Mouse (Mus musculus) kidney, embryonic 16.5 days (tissue): Measurements from ENCODE around the gene Il2rb. TPM values are rescaled to one million over a fixed set of nuclear protein-coding genes. Genes with fewer than 3 reads are reported as not detected.

Experiments used
- ATAC-seq: fragments of 200-750 bp; cut with Nextera tagmentation; 2 replicates; pipeline ENCODE4 v1.8.0; 2017; ENCODE audit warnings: moderate TSS enrichment; ENCODE audit not compliant: low FRiP score, low TSS enrichment
- H3K27ac ChIP-seq: fragments of 300-500 bp; sonication (generic); 2 replicates; pipeline ENCODE4 v1.5.1; 2014; ENCODE audit warnings: low read length
- H3K27me3 ChIP-seq: fragments of 300-500 bp; sonication (generic); 2 replicates; pipeline ENCODE4 v1.6.1; 2014; ENCODE audit warnings: low read length, control low read depth, mixed read lengths; ENCODE audit not compliant: insufficient read depth
- H3K36me3 ChIP-seq: fragments of 300-500 bp; sonication (generic); 2 replicates; pipeline ENCODE4 v1.6.1; 2014; ENCODE audit warnings: low read length, control low read depth, mixed read lengths; ENCODE audit not compliant: insufficient read depth
- H3K4me1 ChIP-seq: fragments of 300-500 bp; sonication (generic); 2 replicates; pipeline ENCODE4 v1.6.1; 2014; ENCODE audit warnings: low read length, control low read depth, mixed read lengths; ENCODE audit not compliant: insufficient read depth
- H3K4me2 ChIP-seq: fragments of 300-500 bp; sonication (generic); replicated peaks from 2 replicates; pipeline ENCODE4 v1.6.1; 2014; ENCODE audit warnings: low read depth, low read length
- H3K4me3 ChIP-seq: fragments of 300-500 bp; sonication (generic); 2 replicates; pipeline ENCODE4 v1.5.1; 2014; ENCODE audit warnings: mild to moderate bottlenecking, low read length
- H3K9ac ChIP-seq: fragments of 300-500 bp; sonication (generic); replicated peaks from 2 replicates; pipeline ENCODE4 v1.6.1; 2014; ENCODE audit warnings: low read length
- H3K9me3 ChIP-seq: fragments of 300-500 bp; sonication (generic); 2 replicates; pipeline ENCODE4 v1.6.1; 2016; ENCODE audit warnings: low read length, control low read depth
- WGBS: fragments of 180-500 bp; shearing (Covaris S2); extraction: QIAGEN DNeasy Blood & Tissue Kit; methylation state at CpG from one replicate; pipeline ENCODE4 v1.1.7; 2014; 5-methylcytosine and 5-hydroxymethylcytosine counted together
- polyA plus RNA-seq: library from polyadenylated mRNA; unstranded; fragments of >200 nt; fragmentation: Nextera tagmentation; extraction: Ambion mirVana; gene quantifications from 2 replicates; pipeline ENCODE4 v1.2.1, GENCODE M21; 2015

The Il2rb gene
- polyA plus RNA-seq, 1 experiment from 2014 or later, result 0.54 TPM

- Histone ChIP-seq H3K9me3 (no peaks in the 10 kb centered on the region), H3K4me1 (no peaks in the 10 kb centered on the region), H3K4me3 (no peak overlapping the region), H3K36me3 (no peaks in the 10 kb centered on the region), H3K9ac (no peak overlapping the region), H3K4me2 (no peak overlapping the region), H3K27ac (no peak overlapping the region), H3K27me3 (no peaks in the 10 kb centered on the region)
- ATAC-seq, result no peak
- 72% methylated on average over 4 of the region's 4 CpGs for WGBS
These were observed 39.9 kb downstream of the Il2rb start for GRCm38 (mm10) chr15:78455168-78455567.

GRCm38 (mm10) chr15:78452929-78453328 lies 42.1 kb downstream of the Il2rb start:
- 82% methylated on average over 3 of the region's 3 CpGs for WGBS
- Histone ChIP-seq H3K9ac (no peak overlapping the region), H3K4me2 (no peak overlapping the region), H3K4me3 (no peak overlapping the region), H3K4me1 (0 out of 2 replicates have a peak, but pooled peaks cover 5% of the 10 kb centered on the region), H3K27me3 (no peaks in the 10 kb centered on the region), H3K36me3 (no peaks in the 10 kb centered on the region), H3K27ac (no peak overlapping the region), H3K9me3 (no peaks in the 10 kb centered on the region)
- ATAC-seq, result no peak

DNA sequence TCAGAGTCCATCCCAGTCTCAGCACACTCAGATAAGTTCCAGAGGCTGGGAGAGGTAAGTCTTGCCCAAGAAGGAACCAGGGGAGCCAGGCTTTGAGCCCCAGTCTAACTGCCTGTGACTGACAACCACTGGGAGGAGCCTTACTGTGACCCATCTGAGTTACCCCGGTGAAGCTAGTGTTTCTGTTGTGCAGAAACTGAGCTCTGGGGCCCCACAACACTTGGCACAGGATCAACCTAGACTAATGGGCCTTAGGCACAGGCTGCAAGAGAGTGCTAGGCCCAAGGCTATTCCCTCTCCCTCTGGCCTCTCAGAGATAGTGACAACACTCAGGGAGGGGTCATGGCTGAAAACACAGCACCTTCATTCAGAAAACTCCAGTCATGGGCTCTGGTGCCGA lies 43.9 kb downstream of the Il2rb start:
- Histone ChIP-seq H3K27ac (no peak overlapping the region), H3K36me3 (no peaks in the 10 kb centered on the region), H3K27me3 (no peaks in the 10 kb centered on the region), H3K9me3 (no peaks in the 10 kb centered on the region), H3K4me1 (0 out of 2 replicates have a peak, but pooled peaks cover 5% of the 10 kb centered on the region), H3K4me2 (no peak overlapping the region), H3K4me3 (no peak overlapping the region), H3K9ac (no peak overlapping the region)
- no peak for ATAC-seq
- WGBS, result 67% methylated on average over 2 of the region's 2 CpGs

- Histone ChIP-seq H3K27me3 (no peaks in the 10 kb centered on the region), H3K9me3 (no peaks in the 10 kb centered on the region), H3K9ac (no peak overlapping the region), H3K4me3 (no peak overlapping the region), H3K4me2 (no peak overlapping the region), H3K27ac (no peak overlapping the region), H3K4me1 (0 out of 2 replicates have a peak, but pooled peaks cover 5% of the 10 kb centered on the region), H3K36me3 (no peaks in the 10 kb centered on the region)
- 86% methylated on average over 6 of the region's 6 CpGs for WGBS
- ATAC-seq, result no peak
These were observed 44.7 kb downstream of the Il2rb start for GRCm38 (mm10) chr15:78450419-78450768.

DNA sequence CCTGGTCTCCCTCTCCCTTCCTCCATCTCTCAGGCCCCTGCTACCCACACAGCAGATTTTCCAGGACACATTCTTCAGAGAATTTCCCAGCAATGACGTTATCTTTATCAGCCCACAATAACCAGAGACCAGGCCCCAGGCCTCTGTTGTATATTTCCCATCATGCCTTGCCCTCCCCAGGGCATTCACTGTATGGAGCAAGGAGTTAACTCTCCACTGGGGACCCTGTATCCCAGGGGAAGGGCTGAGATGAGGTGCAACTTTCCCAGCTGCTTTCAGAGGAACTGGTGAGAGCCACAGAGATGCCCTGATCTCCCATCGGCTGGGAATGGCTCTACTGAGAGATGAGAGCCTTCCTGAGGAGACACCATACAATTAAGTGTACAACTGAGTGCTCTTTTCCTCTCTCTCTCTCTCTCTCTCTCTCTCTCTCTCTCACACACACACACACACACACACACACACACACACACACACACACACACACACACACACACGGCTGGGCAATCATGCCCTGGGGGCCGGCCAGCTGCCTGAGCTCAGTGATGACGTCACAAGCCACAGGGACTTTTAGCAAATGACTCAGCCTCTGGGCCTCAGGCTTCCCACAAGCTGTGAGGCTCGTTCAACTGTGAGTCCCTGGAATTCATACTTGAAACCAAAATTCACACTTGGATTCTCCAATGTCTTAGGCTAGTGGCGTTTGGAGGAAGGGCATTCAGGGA lies 45.2 kb downstream of the Il2rb start:
- Histone ChIP-seq H3K27ac (no peak overlapping the region), H3K4me3 (no peak overlapping the region), H3K27me3 (no peaks in the 10 kb centered on the region), H3K9ac (no peak overlapping the region), H3K36me3 (no peaks in the 10 kb centered on the region), H3K4me1 (0 out of 2 replicates have a peak, but pooled peaks cover 5% of the 10 kb centered on the region), H3K4me2 (no peak overlapping the region), H3K9me3 (no peaks in the 10 kb centered on the region)
- WGBS, result 39% methylated on average over 7 of the region's 7 CpGs
- ATAC-seq, result no peak

DNA sequence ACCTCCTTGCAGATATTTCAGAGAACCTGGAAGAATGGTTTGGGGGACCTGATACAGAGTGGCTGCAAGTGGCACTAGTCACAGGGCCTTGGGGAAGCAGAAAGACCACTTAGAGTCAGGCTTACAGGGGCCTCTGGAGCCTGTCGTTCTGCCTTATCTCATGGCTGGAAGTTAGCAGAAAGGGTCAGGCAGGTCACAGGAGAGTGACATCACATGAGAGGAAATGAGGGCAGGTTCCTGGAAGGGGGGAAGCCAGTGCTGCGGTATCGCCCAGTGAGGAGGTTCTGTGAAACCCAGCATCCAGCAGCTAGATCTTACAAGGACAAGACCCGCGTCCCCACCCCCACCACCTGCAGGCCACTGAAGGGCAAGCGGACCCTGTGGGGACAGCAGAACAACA lies 45.9 kb downstream of the Il2rb start:
- Histone ChIP-seq H3K27me3 (no peaks in the 10 kb centered on the region), H3K4me3 (no peak overlapping the region), H3K9me3 (no peaks in the 10 kb centered on the region), H3K9ac (peak overlapping the region; percentile 6; the same call in 1 of the 2 replicates), H3K4me1 (0 out of 2 replicates have a peak, but pooled peaks cover 5% of the 10 kb centered on the region), H3K36me3 (no peaks in the 10 kb centered on the region), H3K27ac (no peak overlapping the region), H3K4me2 (no peak overlapping the region)
- 72% methylated on average over 6 of the region's 6 CpGs for WGBS
- no peak for ATAC-seq

DNA sequence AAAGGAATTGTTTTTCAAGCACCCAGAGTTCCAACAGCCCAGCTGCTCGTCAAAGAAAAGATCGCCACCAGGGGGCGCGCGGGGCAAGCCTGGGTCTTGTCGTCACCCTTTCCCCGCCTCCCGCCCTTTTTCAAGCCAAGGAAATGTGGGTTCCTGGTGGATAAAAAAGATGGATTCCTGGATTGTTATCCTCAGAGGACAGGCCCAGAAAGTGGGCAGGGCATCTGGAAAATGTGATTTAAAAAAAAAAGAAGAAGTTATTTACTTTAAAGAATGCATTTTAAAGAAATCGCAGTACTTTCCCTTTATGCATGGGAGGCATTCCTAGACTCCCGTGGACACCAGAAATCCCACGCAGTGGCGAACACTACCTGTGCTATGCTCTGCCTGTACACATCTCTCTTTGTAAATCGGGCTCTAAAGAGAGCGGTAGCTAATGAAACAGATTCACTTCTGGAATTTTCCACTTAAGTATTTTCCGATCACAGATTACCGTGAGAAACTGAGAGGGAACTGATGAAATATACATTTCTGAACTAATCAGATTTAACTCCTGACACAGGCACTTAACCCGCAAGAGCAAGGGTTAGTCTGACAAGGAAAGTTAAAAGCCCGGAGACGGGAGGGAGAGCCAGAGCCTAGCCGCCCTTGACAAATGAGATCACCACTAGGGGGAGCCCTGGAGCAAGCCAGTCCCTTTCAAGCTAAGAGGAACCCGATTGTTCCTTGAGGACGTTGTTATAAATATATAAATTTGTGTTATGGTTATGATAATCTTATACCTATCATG lies 47.1 kb downstream of the Il2rb start:
- Histone ChIP-seq H3K9me3 (no peaks in the 10 kb centered on the region), H3K4me2 (peak overlapping the region; percentile 82), H3K36me3 (no peaks in the 10 kb centered on the region), H3K27me3 (no peaks in the 10 kb centered on the region), H3K4me3 (peak overlapping the region; percentile 43), H3K4me1 (peaks cover 13% of the 10 kb centered on the region), H3K9ac (peak overlapping the region; percentile 72), H3K27ac (peak overlapping the region; percentile 95)
- under 1% methylated on average over 22 of the region's 22 CpGs for WGBS
- peak; percentile 63 for ATAC-seq

- 51% methylated on average over 7 of the region's 7 CpGs for WGBS
- Histone ChIP-seq H3K4me1 (peaks cover 13% of the 10 kb centered on the region), H3K9me3 (no peaks in the 10 kb centered on the region), H3K4me2 (no peak overlapping the region), H3K9ac (peak overlapping the region; percentile 45), H3K27me3 (no peaks in the 10 kb centered on the region), H3K36me3 (no peaks in the 10 kb centered on the region), H3K27ac (no peak overlapping the region; the same call in 1 of the 2 replicates), H3K4me3 (no peak overlapping the region)
- ATAC-seq, result no peak
These were observed 48.0 kb downstream of the Il2rb start for GRCm38 (mm10) chr15:78447121-78447520.

DNA sequence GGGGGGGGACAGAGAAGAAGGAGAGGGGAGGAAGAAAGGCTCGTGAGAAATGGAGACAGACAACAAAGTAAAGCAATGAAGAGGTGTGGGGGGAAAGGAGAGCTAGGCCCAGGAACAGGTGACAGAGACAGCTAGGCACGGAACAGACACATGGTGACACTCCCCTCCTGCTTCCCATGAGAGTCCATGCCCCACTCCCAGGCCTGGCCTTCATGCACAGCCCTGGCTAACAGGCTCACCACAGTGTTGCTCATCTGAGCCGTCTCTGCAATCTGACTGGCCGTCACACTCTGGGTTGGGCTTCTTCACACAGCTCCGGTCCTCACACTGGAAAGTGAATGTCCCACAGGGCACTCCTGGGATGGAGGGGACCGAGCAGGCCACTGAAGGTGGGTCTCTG lies 51.2 kb downstream of the Il2rb start:
- Histone ChIP-seq H3K4me2 (no peak overlapping the region), H3K4me3 (no peak overlapping the region), H3K9me3 (no peaks in the 10 kb centered on the region), H3K4me1 (peaks cover 8% of the 10 kb centered on the region), H3K27me3 (no peaks in the 10 kb centered on the region), H3K9ac (0 out of 2 replicates have a peak overlapping the region, but pooled peaks have one; percentile 10), H3K27ac (no peak overlapping the region), H3K36me3 (no peaks in the 10 kb centered on the region)
- 31% methylated on average over 6 of the region's 6 CpGs for WGBS
- no peak for ATAC-seq

- no peaks in the 10 kb centered on the region for H3K36me3 ChIP-seq
- no peak overlapping the region for H3K4me2 ChIP-seq
- 91% methylated on average over 19 of the region's 19 CpGs for WGBS
- H3K9ac ChIP-seq, result no peak overlapping the region
- no peaks in the 10 kb centered on the region for H3K27me3 ChIP-seq
- ATAC-seq, result no peak
- H3K4me3 ChIP-seq, result no peak overlapping the region
- no peak overlapping the region for H3K27ac ChIP-seq
- no peaks in the 10 kb centered on the region for H3K9me3 ChIP-seq
- H3K4me1 ChIP-seq, result peaks cover 18% of the 10 kb centered on the region
These were observed 52.8 kb downstream of the Il2rb start for GRCm38 (mm10) chr15:78442231-78442630.
